Mouse (Mus musculus) gastrocnemius, adult 18-20 months (tissue): ENCODE measurements around the gene Bdkrb2. TPM values are rescaled to one million over a fixed set of nuclear protein-coding genes. Genes with fewer than 3 reads are reported as not detected.

ENCODE experiments used
- total RNA-seq, 2 experiments: library from RNA; stranded (reverse); gene quantifications; 2 replicates each; pipeline ENCODE4 v1.2.3; 2021

The Bdkrb2 gene
- total RNA-seq, 2 experiments from 2014 or later = 0.33 to 0.39 TPM

Other genes with a start within 250 kb of the Bdkrb2 start
- not detected for gene Tunar, start 229.4 kb upstream of the Bdkrb2 start, total RNA-seq
- gene D430019H16Rik, start 109.4 kb upstream of the Bdkrb2 start, total RNA-seq = under 1 TPM; 0.09 to 0.11 TPM
- not detected for gene Bdkrb1, start 39.9 kb downstream of the Bdkrb2 start, total RNA-seq
- gene Gskip, start 121.6 kb downstream of the Bdkrb2 start, total RNA-seq = 1 to 10 TPM; 6.3 to 6.4 TPM
- 10 to 100 TPM; 17.2 to 17.7 TPM for gene Atg2b, start 122.0 kb downstream of the Bdkrb2 start, total RNA-seq
- under 1 TPM in 1 of 2 experiments, not detected in 1; 0.09 TPM for gene Ak7, start 142.8 kb downstream of the Bdkrb2 start, total RNA-seq
- 10 to 100 TPM; 66.2 to 85.3 TPM for gene Papola, start 221.5 kb downstream of the Bdkrb2 start, total RNA-seq